Mouse (Mus musculus) forebrain, embryonic 14.5 days (tissue): ENCODE measurements at regions not wholly inside any gene's neighbourhood (a gene's known extent, or its start where the extent isn't known, plus 50 kb on each side); places are given as distances from the start of the nearest gene placed in this dataset.

Experiments used
- ATAC-seq: fragments of 200-750 bp; cut with Nextera tagmentation; 2 replicates; pipeline ENCODE4 v1.8.0; 2017; ENCODE audit warnings: mild to moderate bottlenecking, moderate library complexity
- DNase-seq: peaks from one replicate; pipeline ENCODE4 v3.0.0-alpha.2; 2015; ENCODE audit warnings: low spot score
- H3K27ac ChIP-seq: fragments of 300-500 bp; sonication (generic); 2 replicates; pipeline ENCODE4 v1.5.1; 2014; ENCODE audit warnings: low read depth, mild to moderate bottlenecking, control low read depth, low read length, moderate library complexity
- H3K27me3 ChIP-seq: fragments of 300-500 bp; sonication (generic); replicated peaks from 2 replicates; pipeline ENCODE4 v1.6.1; 2014; ENCODE audit warnings: low read length, control low read depth, mixed read lengths; ENCODE audit not compliant: control insufficient read depth, insufficient read depth
- H3K36me3 ChIP-seq: fragments of 300-500 bp; sonication (generic); 2 replicates; pipeline ENCODE4 v1.6.1; 2014; ENCODE audit warnings: low read length, control low read depth; ENCODE audit not compliant: control insufficient read depth, insufficient read depth
- H3K4me1 ChIP-seq: fragments of 300-500 bp; sonication (generic); 2 replicates; pipeline ENCODE4 v1.6.1; 2014; ENCODE audit warnings: antibody characterized with exemption, low read length, control low read depth; ENCODE audit not compliant: control insufficient read depth, insufficient read depth
- H3K4me2 ChIP-seq: fragments of 300-500 bp; sonication (generic); 2 replicates; pipeline ENCODE4 v1.6.1; 2014; ENCODE audit warnings: mild to moderate bottlenecking, control low read depth, low read length
- H3K4me3 ChIP-seq: fragments of 300-500 bp; sonication (generic); 2 replicates; pipeline ENCODE4 v1.5.1; 2014; ENCODE audit warnings: low read depth, low read length, control low read depth
- H3K9ac ChIP-seq: fragments of 300-500 bp; sonication (generic); 2 replicates; pipeline ENCODE4 v1.6.1; 2014; ENCODE audit warnings: mild to moderate bottlenecking, low read length, control low read depth, moderate library complexity
- H3K9me3 ChIP-seq: fragments of 300-500 bp; sonication (generic); replicated peaks from 2 replicates; pipeline ENCODE4 v1.6.1; 2016; ENCODE audit warnings: low read length, control low read depth, mixed read lengths; ENCODE audit not compliant: control insufficient read depth
- WGBS: fragments of 180-500 bp; shearing (Covaris S2); extraction: QIAGEN DNeasy Blood & Tissue Kit; methylation state at CpG from one replicate; pipeline ENCODE4 v1.1.7; 2014; 5-methylcytosine and 5-hydroxymethylcytosine counted together

GRCm38 (mm10) chr2:21048996-21049395, 80.3 kb upstream of the Arhgap21 start:
- no peak for ATAC-seq
- Histone ChIP-seq H3K9me3 (no peaks in the 10 kb centered on the region), H3K27me3 (no peaks in the 10 kb centered on the region), H3K4me2 (no peak overlapping the region), H3K4me1 (peaks cover 9% of the 10 kb centered on the region; the same call in 1 of the 2 replicates), H3K36me3 (no peaks in the 10 kb centered on the region), H3K4me3 (no peak overlapping the region), H3K9ac (no peak overlapping the region), H3K27ac (no peak overlapping the region)
- WGBS, result 72% methylated on average over 5 of the region's 5 CpGs
- no peak for DNase-seq

GRCm38 (mm10) chr2:21048226-21048625, 79.5 kb upstream of the Arhgap21 start:
- no peak overlapping the region for H3K4me3 ChIP-seq
- ATAC-seq (no peak), DNase-seq (no peak)
- peaks cover 15% of the 10 kb centered on the region for H3K4me1 ChIP-seq
- H3K36me3 ChIP-seq, result no peaks in the 10 kb centered on the region
- H3K9ac ChIP-seq, result no peak overlapping the region
- H3K9me3 ChIP-seq, result no peaks in the 10 kb centered on the region
- no peak overlapping the region for H3K27ac ChIP-seq
- WGBS, result 90% methylated on average over 6 of the region's 6 CpGs
- no peaks in the 10 kb centered on the region for H3K27me3 ChIP-seq
- H3K4me2 ChIP-seq, result no peak overlapping the region

GRCm38 (mm10) chr2:21046503-21047116, 77.9 kb upstream of the Arhgap21 start:
- Histone ChIP-seq H3K4me1 (peaks cover 16% of the 10 kb centered on the region), H3K9ac (no peak overlapping the region), H3K27me3 (no peaks in the 10 kb centered on the region), H3K9me3 (no peaks in the 10 kb centered on the region), H3K36me3 (no peaks in the 10 kb centered on the region), H3K27ac (no peak overlapping the region), H3K4me3 (no peak overlapping the region), H3K4me2 (no peak overlapping the region)
- DNase-seq (no peak), ATAC-seq (no peak)
- 36% methylated on average over 9 of the region's 9 CpGs for WGBS

GRCm38 (mm10) chr2:21044781-21045180, 76.1 kb upstream of the Arhgap21 start:
- Histone ChIP-seq H3K9me3 (no peaks in the 10 kb centered on the region), H3K4me2 (no peak overlapping the region), H3K9ac (no peak overlapping the region), H3K4me3 (no peak overlapping the region), H3K4me1 (peaks cover 16% of the 10 kb centered on the region), H3K27me3 (no peaks in the 10 kb centered on the region), H3K27ac (0 out of 2 replicates have a peak overlapping the region, but pooled peaks have one; percentile 49), H3K36me3 (no peaks in the 10 kb centered on the region)
- ATAC-seq (no peak), DNase-seq (no peak)
- WGBS, result 81% methylated on average over 7 of the region's 7 CpGs

- ATAC-seq (peak; percentile 95), DNase-seq (peak; percentile 91)
- Histone ChIP-seq H3K4me1 (peaks cover 16% of the 10 kb centered on the region), H3K4me3 (no peak overlapping the region), H3K27me3 (no peaks in the 10 kb centered on the region), H3K4me2 (no peak overlapping the region; the same call in 1 of the 2 replicates), H3K36me3 (no peaks in the 10 kb centered on the region), H3K9ac (no peak overlapping the region; the same call in 1 of the 2 replicates), H3K9me3 (no peaks in the 10 kb centered on the region), H3K27ac (peak overlapping the region; percentile 49)
- WGBS, result 3% methylated on average over 7 of the region's 7 CpGs
These were observed 75.3 kb upstream of the Arhgap21 start for GRCm38 (mm10) chr2:21044007-21044406.

GRCm38 (mm10) chr2:21043302-21043701, 74.6 kb upstream of the Arhgap21 start:
- Histone ChIP-seq H3K36me3 (no peaks in the 10 kb centered on the region), H3K4me3 (no peak overlapping the region), H3K9me3 (no peaks in the 10 kb centered on the region), H3K4me1 (peaks cover 16% of the 10 kb centered on the region), H3K27ac (no peak overlapping the region), H3K9ac (no peak overlapping the region), H3K27me3 (no peaks in the 10 kb centered on the region), H3K4me2 (no peak overlapping the region)
- DNase-seq (peak; percentile 47), ATAC-seq (peak; percentile 21; the same call in 1 of the 2 replicates)
- WGBS, result 13% methylated on average over 4 of the region's 4 CpGs

- WGBS, result 70% methylated on average over 3 of the region's 3 CpGs
- Histone ChIP-seq H3K36me3 (no peaks in the 10 kb centered on the region), H3K4me1 (peaks cover 15% of the 10 kb centered on the region), H3K4me3 (no peak overlapping the region), H3K27me3 (no peaks in the 10 kb centered on the region), H3K9me3 (no peaks in the 10 kb centered on the region), H3K4me2 (no peak overlapping the region), H3K27ac (no peak overlapping the region), H3K9ac (no peak overlapping the region)
- ATAC-seq, result peak; percentile 44
- no peak for DNase-seq
These were observed 68.9 kb upstream of the Arhgap21 start for GRCm38 (mm10) chr2:21037607-21038006.

- no peak overlapping the region for H3K4me3 ChIP-seq
- ATAC-seq, result peak; percentile 65
- H3K4me2 ChIP-seq, result no peak overlapping the region
- peak; percentile 68 for DNase-seq
- no peaks in the 10 kb centered on the region for H3K9me3 ChIP-seq
- WGBS, result 28% methylated on average over 8 of the region's 8 CpGs
- H3K27ac ChIP-seq, result peak overlapping the region; percentile 29; the same call in 1 of the 2 replicates
- no peaks in the 10 kb centered on the region for H3K27me3 ChIP-seq
- H3K36me3 ChIP-seq, result no peaks in the 10 kb centered on the region
- H3K9ac ChIP-seq, result no peak overlapping the region
- H3K4me1 ChIP-seq, result peaks cover 15% of the 10 kb centered on the region
These were observed 68.5 kb upstream of the Arhgap21 start for GRCm38 (mm10) chr2:21037181-21037580.

GRCm38 (mm10) chr2:21035884-21036648, 67.4 kb upstream of the Arhgap21 start:
- ATAC-seq (no peak), DNase-seq (no peak)
- Histone ChIP-seq H3K27ac (no peak overlapping the region), H3K9me3 (no peaks in the 10 kb centered on the region), H3K4me3 (no peak overlapping the region), H3K9ac (no peak overlapping the region), H3K27me3 (no peaks in the 10 kb centered on the region), H3K36me3 (no peaks in the 10 kb centered on the region), H3K4me1 (peaks cover 15% of the 10 kb centered on the region), H3K4me2 (no peak overlapping the region)
- WGBS, result 76% methylated on average over 5 of the region's 5 CpGs
